Mouse (Mus musculus): ENCODE measurements at regions not wholly inside any gene's neighbourhood (a gene's known extent, or its start where the extent isn't known, plus 50 kb on each side); places are given as distances from the start of the nearest gene placed in this dataset.
"Not testable (repeated sequence)": the region's sequence is repeated elsewhere in the genome, so short reads cannot be mapped to it uniquely, and the experiment has no call there.

DNA sequence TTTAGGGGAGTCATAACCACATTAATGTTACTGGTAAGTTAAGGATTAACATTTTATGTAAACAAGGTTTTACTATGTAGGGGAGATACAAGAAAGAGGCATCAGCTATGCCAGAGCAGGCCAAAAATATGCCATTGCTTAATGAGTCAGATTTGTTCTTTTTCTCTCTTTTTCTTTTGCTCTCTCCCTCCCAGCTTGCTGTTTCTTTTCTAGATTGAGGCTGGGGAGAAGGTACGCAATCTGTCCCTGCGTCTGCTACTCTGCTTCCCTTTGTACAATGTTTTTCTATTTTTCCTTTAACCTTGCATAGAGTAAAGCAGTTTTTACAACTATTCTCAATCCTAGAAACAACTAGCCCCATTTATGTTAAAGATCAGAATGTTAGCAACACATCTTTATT is 754.4 kb downstream of the Kcna4 start:
- no peaks in the 10 kb centered on the region for H3K4me1 ChIP-seq (ENCODE audit: insufficient read depth)
- H3K9me3 ChIP-seq (ENCODE audit: low read length): no peaks in the 10 kb centered on the region
- no peak for DNase-seq
- no peak for TF ChIP-seq EP300 (IDR thresholded peaks at IDR 0.05; ENCODE audit: low read depth)
- no peak for TF ChIP-seq CTCF (IDR thresholded peaks at IDR 0.05; ENCODE audit: low read depth)
- H3K27ac ChIP-seq (ENCODE audit: low read depth): no peak overlapping the region
- no peak overlapping the region for H3K4me2 ChIP-seq (ENCODE audit: low read depth, low read length)
- H3K27me3 ChIP-seq (ENCODE audit: insufficient read depth, low read length): no peaks in the 10 kb centered on the region
- no peak for ATAC-seq
- WGBS (ENCODE audit: insufficient replicate concordance): 78% methylated on average over 2 of the region's 2 CpGs
- no peak overlapping the region for H3K4me3 ChIP-seq (ENCODE audit: low read depth, low read length)
- no peak overlapping the region for H3K9ac ChIP-seq (replicated peaks)
- H3K36me3 ChIP-seq (replicated peaks; ENCODE audit: insufficient read depth, low read length): no peaks in the 10 kb centered on the region

- ATAC-seq: no peak
- 58% methylated on average over 2 of the region's 2 CpGs for WGBS (ENCODE audit: insufficient replicate concordance)
- Histone ChIP-seq H3K27me3 (ENCODE audit: insufficient read depth, low read length) (no peaks in the 10 kb centered on the region), H3K4me1 (ENCODE audit: insufficient read depth) (no peaks in the 10 kb centered on the region), H3K36me3 (replicated peaks; ENCODE audit: insufficient read depth, low read length) (no peaks in the 10 kb centered on the region), H3K4me2 (ENCODE audit: low read depth, low read length) (no peak overlapping the region), H3K4me3 (ENCODE audit: low read depth, low read length) (no peak overlapping the region), H3K27ac (ENCODE audit: low read depth) (no peak overlapping the region), H3K9ac (replicated peaks) (no peak overlapping the region), H3K9me3 (ENCODE audit: low read length) (no peaks in the 10 kb centered on the region)
- no peak for DNase-seq
- TF ChIP-seq EP300 (IDR thresholded peaks at IDR 0.05; ENCODE audit: low read depth) (no peak), CTCF (IDR thresholded peaks at IDR 0.05; ENCODE audit: low read depth) (no peak)
These were observed 755.6 kb downstream of the Kcna4 start for GRCm38 (mm10) chr2:108045997-108046396.

GRCm38 (mm10) chr2:108062751-108063150 is 772.3 kb downstream of the Kcna4 start:
- H3K9ac ChIP-seq (replicated peaks); H3K27me3 ChIP-seq (ENCODE audit: insufficient read depth, low read length); ATAC-seq; DNase-seq; H3K9me3 ChIP-seq (ENCODE audit: low read length); H3K36me3 ChIP-seq (replicated peaks; ENCODE audit: insufficient read depth, low read length); H3K27ac ChIP-seq (ENCODE audit: low read depth); H3K4me3 ChIP-seq (ENCODE audit: low read depth, low read length); H3K4me2 ChIP-seq (ENCODE audit: low read depth, low read length); H3K4me1 ChIP-seq (ENCODE audit: insufficient read depth): not testable (repeated sequence)
- WGBS (ENCODE audit: insufficient replicate concordance): 70% methylated on average over 2 of the region's 2 CpGs

DNA sequence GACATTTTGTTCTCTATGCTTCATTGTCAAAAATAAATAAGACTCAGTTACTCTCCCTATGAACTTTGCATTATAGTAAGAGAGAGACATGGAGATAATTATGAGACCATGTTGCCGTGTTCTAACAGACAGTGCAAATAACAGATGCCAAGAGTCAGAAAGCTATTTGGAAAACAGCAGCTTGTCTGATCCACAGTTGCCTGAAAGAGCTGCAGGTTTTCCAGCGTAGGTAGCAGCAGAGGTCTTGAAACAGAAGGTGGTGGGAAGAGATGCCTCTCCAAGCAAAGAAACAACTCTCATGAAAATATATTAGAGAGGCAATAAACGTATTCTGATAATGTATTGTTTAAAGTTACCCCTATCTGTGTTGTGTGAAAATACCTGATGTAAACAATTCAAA is 793.5 kb downstream of the Kcna4 start:
- no peaks in the 10 kb centered on the region for H3K27me3 ChIP-seq (ENCODE audit: insufficient read depth, low read length)
- ATAC-seq (no peak), DNase-seq (no peak)
- no peaks in the 10 kb centered on the region for H3K36me3 ChIP-seq (replicated peaks; ENCODE audit: insufficient read depth, low read length)
- no peak overlapping the region for H3K9ac ChIP-seq (replicated peaks)
- TF ChIP-seq EP300 (IDR thresholded peaks at IDR 0.05; ENCODE audit: low read depth) (no peak), CTCF (IDR thresholded peaks at IDR 0.05; ENCODE audit: low read depth) (no peak)
- no peaks in the 10 kb centered on the region for H3K4me1 ChIP-seq (ENCODE audit: insufficient read depth)
- H3K9me3 ChIP-seq (ENCODE audit: low read length): no peaks in the 10 kb centered on the region
- WGBS (ENCODE audit: insufficient replicate concordance): 73% methylated on average over 3 of the region's 3 CpGs
- H3K4me2 ChIP-seq (ENCODE audit: low read depth, low read length): no peak overlapping the region
- H3K4me3 ChIP-seq (ENCODE audit: low read depth, low read length): no peak overlapping the region
- no peak overlapping the region for H3K27ac ChIP-seq (ENCODE audit: low read depth)

- Histone ChIP-seq H3K27ac (ENCODE audit: low read depth) (no peak overlapping the region), H3K27me3 (ENCODE audit: insufficient read depth, low read length) (no peaks in the 10 kb centered on the region), H3K36me3 (replicated peaks; ENCODE audit: insufficient read depth, low read length) (no peaks in the 10 kb centered on the region), H3K9me3 (ENCODE audit: low read length) (no peaks in the 10 kb centered on the region), H3K4me3 (ENCODE audit: low read depth, low read length) (no peak overlapping the region), H3K4me2 (ENCODE audit: low read depth, low read length) (no peak overlapping the region), H3K9ac (replicated peaks) (no peak overlapping the region), H3K4me1 (ENCODE audit: insufficient read depth) (no peaks in the 10 kb centered on the region)
- ATAC-seq (no peak), DNase-seq (no peak)
- 73% methylated on average over 4 of the region's 4 CpGs for WGBS (ENCODE audit: insufficient replicate concordance)
- TF ChIP-seq EP300 (IDR thresholded peaks at IDR 0.05; ENCODE audit: low read depth): no peak
- no peak for TF ChIP-seq CTCF (IDR thresholded peaks at IDR 0.05; ENCODE audit: low read depth)
These were observed 799.8 kb downstream of the Kcna4 start for GRCm38 (mm10) chr2:108090266-108090665.

DNA sequence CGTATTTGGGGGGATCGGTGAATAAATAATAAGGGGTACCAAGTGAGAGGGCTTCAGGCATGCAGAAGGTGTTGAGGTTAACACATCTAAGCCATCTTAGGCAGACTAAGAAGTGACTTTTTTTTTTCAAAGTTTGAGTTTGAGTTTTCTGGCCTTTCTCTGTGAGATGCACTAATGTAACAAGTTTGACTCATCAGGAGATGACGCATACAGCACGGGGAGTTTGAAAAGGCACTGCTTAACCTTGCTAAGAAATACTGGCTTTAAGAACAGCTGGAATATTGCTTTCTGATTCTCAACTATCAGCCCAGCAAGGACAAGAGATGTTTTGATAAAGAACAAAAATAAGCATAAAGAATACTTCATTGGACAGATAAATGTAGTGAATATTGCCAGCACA is 806.6 kb downstream of the Kcna4 start:
- no peaks in the 10 kb centered on the region for H3K9me3 ChIP-seq (ENCODE audit: low read length)
- DNase-seq (no peak), ATAC-seq (no peak)
- WGBS (ENCODE audit: insufficient replicate concordance): 89% methylated on average over 4 of the region's 4 CpGs
- TF ChIP-seq CTCF (IDR thresholded peaks at IDR 0.05; ENCODE audit: low read depth) (no peak), EP300 (IDR thresholded peaks at IDR 0.05; ENCODE audit: low read depth) (no peak)
- H3K27me3 ChIP-seq (ENCODE audit: insufficient read depth, low read length): no peaks in the 10 kb centered on the region
- no peaks in the 10 kb centered on the region for H3K36me3 ChIP-seq (replicated peaks; ENCODE audit: insufficient read depth, low read length)
- H3K9ac ChIP-seq (replicated peaks): no peak overlapping the region
- H3K4me3 ChIP-seq (ENCODE audit: low read depth, low read length): no peak overlapping the region
- no peak overlapping the region for H3K4me2 ChIP-seq (ENCODE audit: low read depth, low read length)
- no peak overlapping the region for H3K27ac ChIP-seq (ENCODE audit: low read depth)
- no peaks in the 10 kb centered on the region for H3K4me1 ChIP-seq (ENCODE audit: insufficient read depth)

GRCm38 (mm10) chr2:108110140-108110539 is 819.7 kb downstream of the Kcna4 start:
- no peaks in the 10 kb centered on the region for H3K4me1 ChIP-seq (ENCODE audit: insufficient read depth)
- H3K9me3 ChIP-seq (ENCODE audit: low read length): no peaks in the 10 kb centered on the region
- DNase-seq: no peak
- no peaks in the 10 kb centered on the region for H3K36me3 ChIP-seq (replicated peaks; ENCODE audit: insufficient read depth, low read length)
- no peak for TF ChIP-seq CTCF (IDR thresholded peaks at IDR 0.05; ENCODE audit: low read depth)
- no peak overlapping the region for H3K4me3 ChIP-seq (ENCODE audit: low read depth, low read length)
- H3K27ac ChIP-seq (ENCODE audit: low read depth): no peak overlapping the region
- no peak overlapping the region for H3K9ac ChIP-seq (replicated peaks)
- H3K27me3 ChIP-seq (ENCODE audit: insufficient read depth, low read length): no peaks in the 10 kb centered on the region
- H3K4me2 ChIP-seq (ENCODE audit: low read depth, low read length): no peak overlapping the region
- no peak for ATAC-seq
